Mouse (Mus musculus) liver, embryonic 14.5 days (tissue): ENCODE results near the gene Cxcl9.

Source experiments
- CTCF ChIP-seq: IDR thresholded peaks from 2 replicates; pipeline ENCODE4 v1.5.1; 2016; ENCODE audit warnings: antibody characterized with exemption, low read depth, control low read depth
- EP300 ChIP-seq: IDR thresholded peaks from 2 replicates; pipeline ENCODE4 v1.6.1; 2016; ENCODE audit warnings: antibody characterized with exemption, low read depth

- TF ChIP-seq CTCF, result no peak
- TF ChIP-seq EP300, result no peak
Observed at GRCm38 (mm10) chr5:92353517-92353916, 25.6 kb upstream of the Cxcl9 start.
